Mouse (Mus musculus): ENCODE data around the gene Spats1. TPM values are rescaled to one million over a fixed set of nuclear protein-coding genes. Genes with fewer than 3 reads are reported as not detected.
A peak's percentile ranks its signal among the peaks of the same experiment; 100 is the strongest.

Spats1 gene
- total and polyA plus RNA-seq, 3 experiments: 2.5 to 2.7 (median 2.5) TPM

GRCm38 (mm10) chr17:45488321-45489254 is 13.4 kb upstream of the Spats1 start:
- peaks cover 6% of the 10 kb centered on the region for H3K9me3 ChIP-seq (replicated peaks; ENCODE audit: low read length)
- in situ Hi-C loops (cut with MboI; ENCODE audit: low pct_ligation_motif_present, low pct_unique_long_range_greater_than_20kb, low sequenced_read_pairs) (loop anchor here (25.0 kb wide), 1 partner anchor 174 kb away; the partner anchor contains the start of gene Capn11), dilution Hi-C loops (cut with MboI; ENCODE audit: extremely low pct_ligation_motif_present, extremely low pct_unique_long_range_greater_than_20kb, low sequenced_read_pairs) (no loop called here)
- H3K36me3 ChIP-seq (replicated peaks in 1 of 2; ENCODE audit: control insufficient read depth in 1 of 2, insufficient read depth in 1 of 2, low read length in 1 of 2): no peaks in the 10 kb centered on the region
- DNase-seq (ENCODE audit: extremely low read depth): no peak
- no peaks in the 10 kb centered on the region for H3K79me2 ChIP-seq (replicated peaks; ENCODE audit: control insufficient read depth, extremely low read depth, insufficient read depth, poor library complexity, severe bottlenecking)
- TF ChIP-seq BHLHE40 (IDR thresholded peaks at IDR 0.05; ENCODE audit: low read depth, low read length): peak; percentile 74
- TF ChIP-seq UBTF (IDR thresholded peaks at IDR 0.05; ENCODE audit: low read depth, low read length): no peak
- no peak overlapping the region for H3K9ac ChIP-seq (ENCODE audit: insufficient read depth, low read depth)
- H3K4me3 ChIP-seq (replicated peaks in 1 of 3; ENCODE audit: low read depth in 2 of 3, low read length in 2 of 3, poor library complexity in 1 of 3): no peak overlapping the region
- no peak overlapping the region for H3K27ac ChIP-seq (ENCODE audit: insufficient read depth, low read depth)
- H3K4me1 ChIP-seq (ENCODE audit: control insufficient read depth in 1 of 2, insufficient read depth in 2 of 2): peaks cover 15 to 19% of the 10 kb centered on the region in 2 experiments
- 0 out of 2 replicates have a peak overlapping the region, but pooled peaks have one; percentile 1 for H3K4me2 ChIP-seq (ENCODE audit: insufficient read depth, low read depth, poor library complexity, severe bottlenecking)
- H3K27me3 ChIP-seq (replicated peaks): peaks cover 5% of the 10 kb centered on the region

DNA sequence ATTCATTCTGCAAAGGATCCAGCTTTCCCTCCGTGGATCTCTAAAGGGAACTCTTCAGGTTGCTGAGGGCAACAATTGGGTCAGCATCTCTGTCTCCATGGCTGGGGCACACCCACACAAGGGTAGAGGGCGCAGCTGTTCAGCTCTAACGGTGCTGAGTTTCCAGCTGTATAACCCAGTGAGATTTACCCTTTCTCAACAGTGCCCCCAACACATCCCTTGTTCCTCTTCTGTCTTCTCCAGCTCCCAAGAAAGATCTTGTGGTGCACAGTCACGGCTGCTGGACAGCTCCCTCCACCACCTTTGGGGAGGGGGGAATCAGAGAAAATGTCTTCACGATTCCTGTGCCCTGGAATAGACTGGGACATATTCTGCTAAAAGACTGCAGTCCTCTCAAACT is 12.0 kb upstream of the Spats1 start:
- Histone ChIP-seq H3K36me3 (replicated peaks in 1 of 2; ENCODE audit: control insufficient read depth in 1 of 2, insufficient read depth in 1 of 2, low read length in 1 of 2) (no peaks in the 10 kb centered on the region), H3K27ac (ENCODE audit: insufficient read depth, low read depth) (no peak overlapping the region), H3K79me2 (replicated peaks; ENCODE audit: control insufficient read depth, extremely low read depth, insufficient read depth, poor library complexity, severe bottlenecking) (no peaks in the 10 kb centered on the region), H3K4me2 (ENCODE audit: insufficient read depth, low read depth, poor library complexity, severe bottlenecking) (no peak overlapping the region), H3K4me3 (replicated peaks in 1 of 3; ENCODE audit: low read depth in 2 of 3, low read length in 2 of 3, poor library complexity in 1 of 3) (no peak overlapping the region), H3K9ac (ENCODE audit: insufficient read depth, low read depth) (no peak overlapping the region), H3K4me1 (ENCODE audit: control insufficient read depth in 1 of 2, insufficient read depth in 2 of 2) (peaks cover 15 to 19% of the 10 kb centered on the region in 2 experiments), H3K9me3 (replicated peaks; ENCODE audit: low read length) (peaks cover 4% of the 10 kb centered on the region), H3K27me3 (replicated peaks) (peaks cover 3% of the 10 kb centered on the region)
- dilution Hi-C loops (cut with MboI; ENCODE audit: extremely low pct_ligation_motif_present, extremely low pct_unique_long_range_greater_than_20kb, low sequenced_read_pairs) (no loop called here), in situ Hi-C loops (cut with MboI; ENCODE audit: low pct_ligation_motif_present, low pct_unique_long_range_greater_than_20kb, low sequenced_read_pairs) (loop anchor here (25.0 kb wide), 1 partner anchor 175 kb away; the partner anchor contains the start of gene Capn11)
- TF ChIP-seq ETS1 (conservative IDR thresholded peaks at IDR 0.05; ENCODE audit: low read depth, low read length) (no peak), MAZ (IDR thresholded peaks at IDR 0.05; ENCODE audit: low read depth, low read length) (no peak), USF1 (IDR thresholded peaks at IDR 0.05; ENCODE audit: low read depth, low read length) (no peak), NRF1 (IDR thresholded peaks at IDR 0.05; ENCODE audit: low read depth, low read length) (no peak), KAT2A (IDR thresholded peaks at IDR 0.05; ENCODE audit: insufficient replicate concordance, low read length) (no peak), ZC3H11A (IDR thresholded peaks at IDR 0.05; ENCODE audit: low read depth, low read length) (no peak), CTCF (conservative IDR thresholded peaks at IDR 0.05 in 1 of 2, IDR thresholded peaks at IDR 0.05 in 1 of 2; ENCODE audit: low read depth in 2 of 2, low read length in 2 of 2) (peak in 1 of 2 experiments; percentile 19; a peak in 2 of 4 replicates), JUN (IDR thresholded peaks at IDR 0.05; ENCODE audit: insufficient read depth, low read depth, low read length) (no peak)
- no peak for DNase-seq (ENCODE audit: extremely low read depth)

DNA sequence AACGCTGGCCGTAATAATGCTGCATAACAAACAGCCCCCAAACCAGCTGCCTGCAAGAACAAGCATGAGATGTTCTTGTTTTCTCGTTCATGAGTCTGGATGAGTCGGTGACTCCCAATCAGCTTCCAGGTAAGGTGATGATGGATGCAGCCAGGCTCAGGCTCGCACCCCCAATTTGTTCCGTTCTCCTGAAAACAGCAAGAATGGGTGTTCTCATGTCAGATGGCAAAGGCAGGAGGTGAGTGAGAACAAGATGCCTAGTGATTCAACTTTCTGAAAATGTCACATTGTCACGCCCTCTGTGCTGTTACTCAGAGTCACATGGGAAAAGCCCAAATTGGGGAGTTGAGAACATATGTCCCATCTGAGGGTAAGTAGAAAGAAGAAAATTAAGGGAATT is 10.4 kb upstream of the Spats1 start:
- H3K36me3 ChIP-seq (replicated peaks in 1 of 2; ENCODE audit: control insufficient read depth in 1 of 2, insufficient read depth in 1 of 2, low read length in 1 of 2): no peaks in the 10 kb centered on the region
- H3K79me2 ChIP-seq (replicated peaks; ENCODE audit: control insufficient read depth, extremely low read depth, insufficient read depth, poor library complexity, severe bottlenecking): no peaks in the 10 kb centered on the region
- peaks cover 4% of the 10 kb centered on the region for H3K9me3 ChIP-seq (replicated peaks; ENCODE audit: low read length)
- peaks cover 15 to 19% of the 10 kb centered on the region in 2 experiments for H3K4me1 ChIP-seq (ENCODE audit: control insufficient read depth in 1 of 2, insufficient read depth in 2 of 2)
- in situ Hi-C loops (cut with MboI; ENCODE audit: low pct_ligation_motif_present, low pct_unique_long_range_greater_than_20kb, low sequenced_read_pairs): loop anchor here (25.0 kb wide), 1 partner anchor 177 kb away; the partner anchor contains the start of gene Capn11
- H3K27me3 ChIP-seq (replicated peaks): peaks cover 3% of the 10 kb centered on the region
- H3K4me2 ChIP-seq (ENCODE audit: insufficient read depth, low read depth, poor library complexity, severe bottlenecking): no peak overlapping the region
- H3K4me3 ChIP-seq (replicated peaks in 1 of 3; ENCODE audit: low read depth in 2 of 3, low read length in 2 of 3, poor library complexity in 1 of 3): no peak overlapping the region
- dilution Hi-C loops (cut with MboI; ENCODE audit: extremely low pct_ligation_motif_present, extremely low pct_unique_long_range_greater_than_20kb, low sequenced_read_pairs): no loop called here
- no peak for DNase-seq (ENCODE audit: extremely low read depth)
- H3K27ac ChIP-seq (ENCODE audit: insufficient read depth, low read depth): no peak overlapping the region
- H3K9ac ChIP-seq (ENCODE audit: insufficient read depth, low read depth): no peak overlapping the region
- TF ChIP-seq ZMIZ1 (IDR thresholded peaks at IDR 0.05; ENCODE audit: low read depth, low read length) (no peak), UBTF (IDR thresholded peaks at IDR 0.05; ENCODE audit: low read depth, low read length) (no peak), E2F4 (IDR thresholded peaks at IDR 0.05; ENCODE audit: insufficient replicate concordance, low read depth, low read length) (no peak), PAX5 (IDR thresholded peaks at IDR 0.05; ENCODE audit: low read length) (no peak), JUND (conservative IDR thresholded peaks at IDR 0.05; ENCODE audit: low read depth, low read length) (no peak), MEF2A (IDR thresholded peaks at IDR 0.05; ENCODE audit: borderline replicate concordance, low read depth, low read length) (no peak), USF1 (IDR thresholded peaks at IDR 0.05; ENCODE audit: low read depth, low read length) (no peak), NELFE (IDR thresholded peaks at IDR 0.05; ENCODE audit: low read depth, low read length) (no peak), MAZ (IDR thresholded peaks at IDR 0.05; ENCODE audit: low read depth, low read length) (no peak), USF2 (conservative IDR thresholded peaks at IDR 0.05; ENCODE audit: low read depth, low read length) (no peak), CTCF (conservative IDR thresholded peaks at IDR 0.05 in 1 of 2, IDR thresholded peaks at IDR 0.05 in 1 of 2; ENCODE audit: low read depth in 2 of 2, low read length in 2 of 2) (no peak), SIN3A (IDR thresholded peaks at IDR 0.05; ENCODE audit: low read length) (no peak), MAFK (IDR thresholded peaks at IDR 0.05; ENCODE audit: insufficient replicate concordance, low read length) (no peak), TBP (conservative IDR thresholded peaks at IDR 0.05; ENCODE audit: low read depth, low read length) (no peak), ZNF384 (IDR thresholded peaks at IDR 0.05; ENCODE audit: low read depth, low read length) (no peak), GABPA (IDR thresholded peaks at IDR 0.05; ENCODE audit: insufficient replicate concordance, low read depth, low read length) (no peak)

Data from CH12.LX (cell line).